Mouse (Mus musculus) embryonic fibroblast, embryonic 13.5 days (primary cell): ENCODE data around the gene Hira. TPM values are rescaled to one million over a fixed set of nuclear protein-coding genes. Genes with fewer than 3 reads are reported as not detected.

Experiments
- H3K27ac ChIP-seq: 2 replicates; pipeline ENCODE4 v1.5.1; 2012; ENCODE audit warnings: low read length, control low read depth, inconsistent platforms; ENCODE audit not compliant: insufficient read depth
- H3K4me1 ChIP-seq: 2 replicates; pipeline ENCODE4 v1.6.1; 2011; ENCODE audit warnings: low read length; ENCODE audit not compliant: control insufficient read depth, insufficient read depth
- H3K4me3 ChIP-seq: 2 replicates; pipeline ENCODE4 v1.5.1; 2011; ENCODE audit warnings: mild to moderate bottlenecking, control low read depth, low read length; ENCODE audit not compliant: insufficient read depth
- CTCF ChIP-seq: IDR thresholded peaks from 2 replicates; pipeline ENCODE4 v1.5.1; 2011; ENCODE audit warnings: mild to moderate bottlenecking, control low read depth, low read length, moderate library complexity, borderline replicate concordance; ENCODE audit not compliant: insufficient read depth
- POLR2A ChIP-seq: IDR thresholded peaks from 2 replicates; pipeline ENCODE4 v1.6.1; 2011; ENCODE audit warnings: low read depth, mild to moderate bottlenecking, control low read depth, low read length, moderate library complexity
- polyA plus RNA-seq: library from polyadenylated mRNA; stranded (reverse); fragments of >200 nt; gene quantifications from 2 replicates; pipeline ENCODE4 v1.2.4, GENCODE M21; 2011; ENCODE audit warnings: low read depth; ENCODE audit not compliant: missing spikeins, insufficient read length

The Hira gene
- polyA plus RNA-seq, 1 experiment: 59.8 TPM

DNA sequence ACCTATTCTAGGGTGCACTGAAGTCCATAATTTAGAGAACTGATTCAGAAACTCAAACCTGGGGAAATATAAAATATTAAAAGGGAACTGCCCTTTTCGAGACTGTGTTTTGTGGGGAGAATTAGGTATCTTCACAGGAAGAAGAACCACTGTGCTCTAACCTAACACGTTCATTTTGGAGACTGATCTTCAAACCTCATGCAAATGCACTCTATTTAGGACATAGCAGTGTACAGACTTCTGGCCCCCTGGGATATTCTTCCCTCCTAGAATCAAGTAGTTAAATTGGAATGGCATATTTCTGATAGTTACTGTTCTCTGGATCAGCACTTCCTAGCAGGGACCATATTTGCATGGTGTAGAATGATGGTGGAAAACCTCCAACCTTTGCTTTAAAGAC is 133.9 kb downstream of the Hira start:
- Histone ChIP-seq H3K4me3 (no peak overlapping the region), H3K27ac (no peak overlapping the region), H3K4me1 (no peaks in the 10 kb centered on the region)
- no peak for TF ChIP-seq CTCF
- no peak for TF ChIP-seq POLR2A

DNA sequence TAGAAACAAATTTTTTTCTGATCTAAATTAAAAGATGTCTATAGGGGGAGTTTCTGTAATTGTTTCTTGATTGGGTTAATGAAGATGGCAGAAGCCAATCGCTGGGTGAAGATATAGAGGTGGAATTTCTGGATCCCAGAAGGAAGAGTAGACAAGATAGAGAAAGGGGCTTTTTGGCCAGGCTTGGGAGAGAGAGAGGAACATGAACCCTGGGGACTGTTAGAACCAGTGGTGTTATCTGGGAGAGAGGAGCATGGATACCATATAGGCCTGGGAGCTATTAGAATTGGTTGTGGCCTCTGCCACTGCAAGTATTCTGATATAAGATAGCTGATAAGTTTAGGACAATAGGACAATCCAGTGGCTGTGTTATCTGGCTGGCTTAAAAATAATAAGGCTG is 136.7 kb downstream of the Hira start:
- no peak for TF ChIP-seq POLR2A
- no peak for TF ChIP-seq CTCF
- no peak overlapping the region for H3K27ac ChIP-seq
- H3K4me1 ChIP-seq: no peaks in the 10 kb centered on the region
- H3K4me3 ChIP-seq: no peak overlapping the region

DNA sequence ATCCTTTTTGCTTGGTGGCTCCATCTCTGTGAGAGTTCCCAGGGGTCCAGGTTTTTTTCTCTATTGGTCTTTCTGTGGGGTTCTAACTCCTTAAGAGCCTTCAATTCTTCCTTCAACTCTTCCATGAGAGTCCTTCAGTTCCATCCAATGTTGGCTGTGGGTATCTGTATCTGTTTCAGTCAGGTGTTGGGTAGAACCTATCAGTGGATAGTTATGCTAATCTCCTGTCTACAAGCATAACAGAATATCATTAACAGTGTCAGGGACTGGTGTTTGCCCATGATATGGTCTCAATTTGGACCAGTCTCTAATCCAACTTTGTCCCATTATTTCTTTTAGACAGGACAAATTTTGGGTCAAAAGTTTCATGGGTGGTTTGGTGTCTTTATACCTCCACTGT is 137.8 kb downstream of the Hira start:
- H3K4me3 ChIP-seq: no peak overlapping the region
- H3K4me1 ChIP-seq: no peaks in the 10 kb centered on the region
- no peak for TF ChIP-seq CTCF
- no peak for TF ChIP-seq POLR2A
- H3K27ac ChIP-seq: no peak overlapping the region

Other genes with a start within 250 kb of the Hira start
- gene Sept5, start 247.1 kb upstream of the Hira start, polyA plus RNA-seq: 82.3 and 89.3 TPM in 2 replicates
- gene Cldn5, start 100.2 kb upstream of the Hira start, polyA plus RNA-seq: not detected in 2 replicates
- gene Ufd1, start 65.3 kb upstream of the Hira start, polyA plus RNA-seq: 89.6 and 90.8 TPM in 2 replicates
- 17.2 and 20.3 TPM in 2 replicates for gene Cdc45, start 65.0 kb upstream of the Hira start, polyA plus RNA-seq
- gene 2510002D24Rik, start 40.5 kb upstream of the Hira start, polyA plus RNA-seq: 7.9 and 11.7 TPM in 2 replicates
- 4.2 and 5.7 TPM in 2 replicates for gene Gm28539, start 40.5 kb upstream of the Hira start, polyA plus RNA-seq
- 43.7 and 43.9 TPM in 2 replicates for gene Mrpl40, start 175 bp upstream of the Hira start, polyA plus RNA-seq